Mouse (Mus musculus): ENCODE results near the gene Syt7.

The Syt7 gene

GRCm38 (mm10) chr19:10425484-10426270, 36.8 kb downstream of the Syt7 start:
- DNase-seq, result no peak

GRCm38 (mm10) chr19:10426312-10426711, 37.4 kb downstream of the Syt7 start:
- DNase-seq, result no peak

- no peak for DNase-seq
These were observed 37.9 kb downstream of the Syt7 start for GRCm38 (mm10) chr19:10426793-10427192.

- DNase-seq, result no peak
These were observed 38.5 kb downstream of the Syt7 start for GRCm38 (mm10) chr19:10427431-10427830.

GRCm38 (mm10) chr19:10429371-10429770, 40.5 kb downstream of the Syt7 start:
- DNase-seq, result peak in 1 of 2 experiments; percentile 21

GRCm38 (mm10) chr19:10431410-10431809, 42.5 kb downstream of the Syt7 start:
- DNase-seq, result no peak

- no peak for DNase-seq
These were observed 43.0 kb downstream of the Syt7 start for GRCm38 (mm10) chr19:10431841-10432240.

- no peak for DNase-seq
These were observed 44.3 kb downstream of the Syt7 start for GRCm38 (mm10) chr19:10433225-10433624.

- DNase-seq, result no peak
These were observed 45.1 kb downstream of the Syt7 start for GRCm38 (mm10) chr19:10433879-10434540.

GRCm38 (mm10) chr19:10434927-10435326, 46.0 kb downstream of the Syt7 start:
- peak; percentile 82 to 90 for DNase-seq

GRCm38 (mm10) chr19:10435908-10436307, 47.0 kb downstream of the Syt7 start:
- DNase-seq, result peak; percentile 70 to 79

- DNase-seq, result peak; percentile 28 to 31
These were observed 47.8 kb downstream of the Syt7 start for GRCm38 (mm10) chr19:10436726-10437125.

- DNase-seq, result peak; percentile 38 to 48
These were observed 48.6 kb downstream of the Syt7 start for GRCm38 (mm10) chr19:10437521-10437920.

GRCm38 (mm10) chr19:10444685-10445369, 55.9 kb downstream of the Syt7 start:
- DNase-seq, result no peak

- DNase-seq, result no peak
These were observed 59.4 kb downstream of the Syt7 start for GRCm38 (mm10) chr19:10448275-10448674.

GRCm38 (mm10) chr19:10449190-10449589, 60.3 kb downstream of the Syt7 start:
- no peak for DNase-seq

GRCm38 (mm10) chr19:10449708-10450107, 60.8 kb downstream of the Syt7 start:
- peak; percentile 53 to 70 for DNase-seq

GRCm38 (mm10) chr19:10454718-10455436, 66.0 kb downstream of the Syt7 start:
- peak in 1 of 2 experiments; percentile 35 for DNase-seq

GRCm38 (mm10) chr19:10455437-10455806, 66.5 kb downstream of the Syt7 start:
- no peak for DNase-seq

GRCm38 (mm10) chr19:10456752-10457483, 68.0 kb downstream of the Syt7 start, which contains the start of gene Lrrc10b:
Gene Lrrc10b, minus strand, starts transcription at chr19:10457473.
- peak; percentile 51 to 61 for DNase-seq

GRCm38 (mm10) chr19:10457484-10457800, 68.6 kb downstream of the Syt7 start:
- DNase-seq, result peak; percentile 61 to 77

GRCm38 (mm10) chr19:10458096-10458495, 69.2 kb downstream of the Syt7 start:
- peak; percentile 66 to 88 for DNase-seq

Measured in lung, adult 18-20 months (tissue).